Mouse (Mus musculus): ENCODE results near the gene Itga5.
A peak's percentile ranks its signal among the peaks of the same experiment; 100 is the strongest.

Itga5 gene

GRCm38 (mm10) chr15:103339961-103340337 lies 26.6 kb downstream of the Itga5 start, which contains the start of gene Zfp385a:
Zfp385a (minus strand) TSS chr15:103340093.
- DNase-seq (ENCODE audit: low read depth, low spot score): no peak

- no peak for DNase-seq (ENCODE audit: low read depth, low spot score)
Observed at GRCm38 (mm10) chr15:103339166-103339960, 27.2 kb downstream of the Itga5 start.

GRCm38 (mm10) chr15:103338829-103339165 lies 27.8 kb downstream of the Itga5 start:
- DNase-seq (ENCODE audit: low read depth, low spot score): no peak

- DNase-seq (ENCODE audit: low read depth, low spot score): no peak
Observed at GRCm38 (mm10) chr15:103336996-103337667, 29.4 kb downstream of the Itga5 start.

GRCm38 (mm10) chr15:103335488-103336235 lies 30.9 kb downstream of the Itga5 start:
- DNase-seq (ENCODE audit: low read depth, low spot score): no peak

GRCm38 (mm10) chr15:103335040-103335439 lies 31.5 kb downstream of the Itga5 start:
- DNase-seq (ENCODE audit: low read depth, low spot score): no peak

- DNase-seq (ENCODE audit: low read depth, low spot score): peak; percentile 95
Observed at GRCm38 (mm10) chr15:103334194-103334593, 32.4 kb downstream of the Itga5 start.

- no peak for DNase-seq (ENCODE audit: low read depth, low spot score)
Observed at GRCm38 (mm10) chr15:103333738-103334137, 32.8 kb downstream of the Itga5 start.

- no peak for DNase-seq (ENCODE audit: low read depth, low spot score)
Observed at GRCm38 (mm10) chr15:103333081-103333615, 33.4 kb downstream of the Itga5 start.

GRCm38 (mm10) chr15:103323455-103324247 lies 42.9 kb downstream of the Itga5 start:
- DNase-seq (ENCODE audit: low read depth, low spot score): no peak

GRCm38 (mm10) chr15:103323070-103323454 lies 43.5 kb downstream of the Itga5 start:
- DNase-seq (ENCODE audit: low read depth, low spot score): no peak

GRCm38 (mm10) chr15:103322396-103322795 lies 44.2 kb downstream of the Itga5 start:
- no peak for DNase-seq (ENCODE audit: low read depth, low spot score)

GRCm38 (mm10) chr15:103321076-103321475 lies 45.5 kb downstream of the Itga5 start:
- DNase-seq (ENCODE audit: low read depth, low spot score): no peak

- DNase-seq (ENCODE audit: low read depth, low spot score): no peak
Observed at GRCm38 (mm10) chr15:103318201-103318816, 48.3 kb downstream of the Itga5 start.

GRCm38 (mm10) chr15:103317731-103318130 lies 48.8 kb downstream of the Itga5 start:
- no peak for DNase-seq (ENCODE audit: low read depth, low spot score)

GRCm38 (mm10) chr15:103317120-103317519 lies 49.4 kb downstream of the Itga5 start:
- no peak for DNase-seq (ENCODE audit: low read depth, low spot score)

GRCm38 (mm10) chr15:103315979-103316776 lies 50.4 kb downstream of the Itga5 start:
- DNase-seq (ENCODE audit: low read depth, low spot score): no peak

- no peak for DNase-seq (ENCODE audit: low read depth, low spot score)
Observed at GRCm38 (mm10) chr15:103315011-103315502, 51.5 kb downstream of the Itga5 start.

GRCm38 (mm10) chr15:103314181-103314580 lies 52.4 kb downstream of the Itga5 start:
- no peak for DNase-seq (ENCODE audit: low read depth, low spot score)
